Mouse (Mus musculus) cerebellum, postnatal 4 days (tissue): Measurements from ENCODE around the gene Lbx1.
A peak's percentile ranks its signal among the peaks of the same experiment; 100 is the strongest.

Experiments used
- DNase-seq, 2 experiments: peaks; one replicate each; pipeline ENCODE4 v3.0.0; 2022; ENCODE audit warnings: low spot score in 2 of 2, mixed read lengths in 1 of 2

The Lbx1 gene

DNA sequence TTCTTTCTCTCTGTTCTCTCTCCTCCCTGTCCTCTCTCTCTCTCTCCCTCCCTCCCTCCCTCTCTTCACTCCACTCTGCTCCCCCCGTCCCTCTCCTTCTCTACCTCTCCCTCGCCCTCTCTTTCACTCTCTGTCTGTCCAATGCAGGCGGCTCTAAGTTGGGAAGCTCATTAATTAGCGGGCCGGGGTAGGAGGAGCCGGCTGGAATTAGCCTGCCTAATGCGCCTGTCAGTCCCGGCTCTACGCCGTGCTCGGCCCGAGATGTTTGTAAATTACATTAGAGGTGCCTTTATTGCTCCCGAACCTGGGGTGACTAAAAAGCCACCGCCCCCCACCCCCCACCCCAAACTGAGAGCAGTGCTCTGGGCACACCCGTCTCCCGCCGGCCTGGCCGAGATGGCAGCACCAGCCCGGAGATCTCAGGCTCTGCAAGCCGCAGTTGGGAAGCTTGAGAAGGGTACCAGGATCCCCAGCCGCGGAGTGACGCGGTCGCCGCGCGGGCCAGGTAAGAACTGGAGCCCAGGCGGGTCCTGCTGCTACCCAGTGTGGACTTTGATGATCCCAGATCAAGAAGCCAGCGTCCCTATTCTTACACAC is at the start of gene Lbx1:
Lbx1 (minus strand) TSS at position 47 of the 597 bp plus-strand sequence.
- DNase-seq = no peak

DNA sequence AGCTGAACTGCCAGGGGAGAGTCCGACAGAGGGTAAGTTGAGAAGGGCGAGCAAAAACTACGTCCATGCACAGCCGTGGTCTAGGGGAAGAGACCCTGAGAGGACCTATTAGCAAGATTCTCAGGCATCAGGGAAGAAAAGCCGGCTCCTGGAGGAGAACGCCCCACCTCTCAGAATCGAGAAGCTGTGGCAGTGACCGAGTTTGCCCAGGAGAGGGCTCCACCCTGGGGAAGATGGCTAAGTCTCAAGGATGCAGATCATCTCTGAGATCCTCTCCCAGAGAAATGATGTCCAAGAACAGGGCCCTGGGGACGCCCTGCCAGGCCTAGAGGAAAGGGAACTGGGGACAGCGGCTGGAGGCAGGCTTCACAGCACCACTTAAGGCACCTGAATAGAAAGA is 47.7 kb upstream of the Lbx1 start:
- peak; percentile 54 to 76 for DNase-seq

- DNase-seq = no peak
Observed at GRCm38 (mm10) chr19:45276196-45276595, 40.6 kb upstream of the Lbx1 start.

- no peak for DNase-seq
Observed at GRCm38 (mm10) chr19:45271986-45272385, 36.4 kb upstream of the Lbx1 start.

DNA sequence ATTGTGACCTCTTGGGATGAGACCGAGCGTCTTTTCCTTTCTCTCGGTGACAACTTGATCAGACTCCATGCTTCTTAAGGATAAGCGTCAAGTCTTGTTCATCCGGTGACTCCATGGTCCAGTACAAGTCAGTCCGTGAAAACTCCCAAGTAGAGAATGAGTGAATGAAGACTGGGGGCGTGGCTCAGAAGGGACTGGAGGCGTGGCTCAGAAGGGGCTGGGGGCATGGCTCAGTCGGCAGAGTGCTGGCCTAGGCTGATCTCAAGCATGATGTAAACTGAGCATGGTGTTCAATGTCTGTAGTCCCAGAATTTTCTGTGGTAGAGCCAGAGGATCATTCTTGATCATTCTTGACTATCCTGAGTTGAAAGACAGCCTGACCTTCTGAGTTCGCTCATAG is 27.4 kb upstream of the Lbx1 start:
- no peak for DNase-seq

DNA sequence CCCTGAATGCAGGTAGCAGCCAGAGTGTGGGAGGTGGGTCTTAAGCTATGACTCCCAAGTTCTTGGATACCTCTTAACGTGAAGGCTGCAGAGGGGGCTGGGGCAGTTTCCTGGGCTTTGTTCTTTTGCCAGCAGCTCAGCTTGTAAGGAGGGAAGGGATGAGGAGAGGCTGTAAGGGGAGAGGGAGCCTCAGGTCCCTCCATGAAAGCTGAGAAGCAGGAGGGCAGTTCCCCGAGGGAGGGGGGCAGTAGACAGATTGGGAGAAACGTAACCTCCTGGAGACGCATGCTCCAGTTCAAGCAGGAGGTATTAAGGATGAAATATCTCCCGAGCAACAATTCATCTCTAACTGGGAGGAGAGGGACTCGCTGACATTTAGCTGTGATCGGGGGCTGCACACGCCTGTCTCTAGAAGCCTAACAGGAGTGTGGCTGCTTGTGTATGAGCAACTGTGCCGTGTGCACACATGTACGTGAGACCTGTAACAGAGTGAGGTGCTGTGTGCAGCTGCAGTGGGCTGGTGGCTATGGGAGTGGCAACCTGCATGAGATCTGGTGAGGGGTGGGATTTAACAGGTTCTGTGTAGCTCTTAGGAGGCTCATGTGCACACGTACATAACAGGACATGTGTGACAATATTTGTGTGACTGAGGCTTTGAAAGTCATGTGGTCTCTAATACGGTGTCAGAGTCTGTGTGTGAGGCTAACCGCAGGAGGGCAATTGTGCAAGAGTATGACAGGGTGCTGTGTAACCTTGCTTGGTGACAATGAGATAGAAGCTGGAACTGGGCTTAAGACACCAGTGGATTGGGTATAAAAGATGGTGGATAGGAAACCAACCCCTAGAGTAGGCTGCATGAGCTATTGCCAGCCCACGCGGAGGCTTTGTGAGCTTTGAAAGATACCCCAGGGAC is 22.1 kb upstream of the Lbx1 start:
- no peak for DNase-seq

- DNase-seq = no peak
Observed at GRCm38 (mm10) chr19:45254806-45255205, 19.2 kb upstream of the Lbx1 start.

DNA sequence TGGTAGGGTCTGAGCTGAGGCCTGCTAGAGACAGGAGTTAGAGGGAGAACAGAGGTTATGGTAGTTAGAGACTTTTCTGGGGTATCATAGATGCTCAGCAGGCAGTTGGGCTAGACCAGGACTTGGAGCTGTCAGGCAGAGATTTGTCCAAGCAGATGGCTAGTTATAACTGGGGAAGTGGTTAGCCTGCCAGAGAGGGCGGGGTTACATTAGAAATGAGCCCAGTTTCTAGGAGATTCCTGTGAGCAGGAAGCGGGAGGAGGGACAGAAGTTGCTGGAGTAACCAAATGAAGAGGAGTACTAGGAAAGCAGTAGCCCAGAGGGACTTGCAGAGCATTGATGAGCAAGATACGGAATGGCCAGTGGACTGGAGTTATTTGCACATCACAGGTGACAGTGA is 16.8 kb upstream of the Lbx1 start:
- no peak for DNase-seq

GRCm38 (mm10) chr19:45248691-45249090 is 13.1 kb upstream of the Lbx1 start:
- peak in 1 of 2 experiments; percentile 55 for DNase-seq

GRCm38 (mm10) chr19:45243918-45244700 is 8.5 kb upstream of the Lbx1 start:
- DNase-seq = peak in 1 of 2 experiments; percentile 54

- no peak for DNase-seq
Observed at GRCm38 (mm10) chr19:45243264-45243602, 7.6 kb upstream of the Lbx1 start.

- DNase-seq = no peak
Observed at GRCm38 (mm10) chr19:45242348-45243263, 7.0 kb upstream of the Lbx1 start.

GRCm38 (mm10) chr19:45242017-45242347 is 6.4 kb upstream of the Lbx1 start:
- DNase-seq = no peak

DNA sequence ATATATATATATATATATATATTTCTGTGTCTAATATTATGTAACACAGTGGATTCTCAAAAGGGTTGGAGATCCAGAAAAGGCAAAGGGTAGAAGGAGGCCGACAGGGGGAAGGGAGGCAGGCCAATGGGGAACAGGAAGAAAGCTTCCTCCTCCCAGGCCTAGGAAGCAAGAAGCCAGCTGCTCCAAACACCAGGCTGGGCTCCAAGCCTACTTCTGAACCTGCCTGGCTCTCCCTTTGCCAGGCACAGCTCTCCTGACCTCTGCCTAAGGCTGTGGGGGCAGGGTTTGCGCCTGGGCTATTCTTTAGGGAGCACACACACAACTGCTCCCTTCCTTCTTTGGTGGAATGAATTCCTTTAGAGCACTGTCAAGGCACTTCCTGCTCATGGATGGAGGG is 4.4 kb upstream of the Lbx1 start:
- DNase-seq = no peak

DNA sequence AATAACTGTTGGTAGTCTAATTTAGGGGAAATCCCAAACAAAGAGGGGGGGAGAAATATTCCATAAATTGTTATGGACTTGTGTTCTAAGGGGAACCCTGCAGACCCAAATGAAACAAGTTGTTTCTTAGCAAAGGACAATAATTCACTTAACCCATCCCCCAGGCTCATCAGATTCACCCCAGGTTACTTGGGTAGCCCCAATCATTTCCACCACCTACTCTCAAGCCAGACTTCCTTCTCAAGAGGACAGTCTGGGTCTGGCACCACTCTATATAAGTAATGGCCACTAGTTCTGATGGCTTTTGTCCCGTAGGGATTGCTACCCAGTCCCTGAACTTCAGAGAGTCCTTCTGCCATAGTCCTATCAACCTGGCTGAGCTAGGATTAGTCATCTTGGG is 3.6 kb upstream of the Lbx1 start:
- DNase-seq = no peak

DNA sequence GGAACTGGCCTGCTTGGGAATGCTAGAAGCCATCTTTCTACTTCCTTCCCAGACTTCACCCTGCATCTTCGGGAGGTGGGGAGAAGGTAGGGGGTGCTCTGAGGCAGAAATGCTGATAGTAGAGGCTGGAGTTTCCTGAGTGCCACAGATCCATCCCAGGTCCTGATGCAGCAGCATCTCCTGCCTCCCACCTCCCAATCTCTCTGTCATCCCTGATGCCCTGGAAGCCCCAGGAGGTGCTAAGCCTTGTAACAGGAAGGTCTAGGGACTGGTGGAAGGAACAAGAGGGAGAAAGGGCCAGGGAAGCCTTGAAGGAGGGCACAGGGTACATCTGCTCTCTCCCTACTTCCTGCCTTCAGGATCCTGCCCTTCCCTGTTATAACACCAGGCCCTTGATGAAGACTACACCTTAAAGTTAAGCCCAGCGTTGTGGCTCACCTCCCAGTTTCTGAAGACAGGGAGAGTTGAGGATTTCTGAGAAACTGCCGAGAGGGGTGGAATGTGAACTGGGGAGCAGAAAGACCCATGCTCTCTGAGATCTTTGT is 2.1 kb upstream of the Lbx1 start:
- DNase-seq = no peak

- DNase-seq = no peak
Observed at GRCm38 (mm10) chr19:45237099-45237498, 1.5 kb upstream of the Lbx1 start.

GRCm38 (mm10) chr19:45236363-45236942 is 841 bp upstream of the Lbx1 start:
- peak in 1 of 2 experiments; percentile 27 for DNase-seq

GRCm38 (mm10) chr19:45235331-45235741 is 276 bp downstream of the Lbx1 start:
- no peak for DNase-seq

GRCm38 (mm10) chr19:45234771-45235231 is 811 bp downstream of the Lbx1 start:
- no peak for DNase-seq
